Mouse (Mus musculus) urinary bladder, postnatal 36 days (tissue): ENCODE results near the gene Ninj1.
A peak's percentile ranks its signal among the peaks of the same experiment; 100 is the strongest.

Experiments
- DNase-seq, 2 experiments: peaks; one replicate each; pipeline ENCODE4 v3.0.0; 2022; ENCODE audit warnings: low spot score in 2 of 2, mixed read lengths in 1 of 2

Ninj1 gene

DNA sequence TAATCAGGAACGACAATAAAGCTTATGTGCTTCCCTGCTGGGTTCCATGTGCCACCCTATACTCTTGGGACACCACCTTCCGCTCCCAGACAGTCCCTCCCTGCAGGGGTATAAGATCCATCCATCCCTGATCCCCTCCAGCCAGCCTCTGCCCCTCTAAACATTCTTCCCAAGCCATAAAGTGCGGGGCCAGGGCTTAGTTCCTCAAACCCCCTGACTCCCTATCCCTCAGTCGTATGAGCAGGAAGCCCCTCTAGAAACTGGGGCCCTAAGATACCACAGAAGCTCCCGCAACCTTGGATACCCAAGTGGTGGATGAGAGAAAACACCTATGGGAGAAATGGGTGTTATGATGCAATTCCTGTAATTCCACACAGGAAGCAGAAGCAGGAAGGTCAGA, 8.9 kb downstream of the Ninj1 start:
- no peak for DNase-seq

DNA sequence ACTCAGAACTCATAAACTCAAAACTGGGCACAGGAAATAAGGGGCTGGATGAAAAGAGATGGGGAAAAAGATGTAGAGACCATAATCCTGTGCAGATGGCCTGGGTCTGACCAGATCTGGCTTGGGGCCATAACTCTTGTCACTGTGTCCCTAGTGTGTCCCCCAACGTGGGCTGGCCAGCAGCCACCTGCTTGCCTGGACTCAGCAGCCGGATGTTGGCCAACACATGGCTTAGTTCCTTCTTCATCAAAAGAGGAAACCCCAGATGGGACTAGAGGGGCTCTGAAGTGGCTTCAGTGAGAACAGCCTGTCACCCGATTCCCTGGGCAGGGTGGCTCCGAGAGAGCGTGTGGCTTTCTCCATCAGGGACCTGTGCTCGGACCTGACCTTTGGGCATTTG, 9.5 kb downstream of the Ninj1 start:
- no peak for DNase-seq

DNA sequence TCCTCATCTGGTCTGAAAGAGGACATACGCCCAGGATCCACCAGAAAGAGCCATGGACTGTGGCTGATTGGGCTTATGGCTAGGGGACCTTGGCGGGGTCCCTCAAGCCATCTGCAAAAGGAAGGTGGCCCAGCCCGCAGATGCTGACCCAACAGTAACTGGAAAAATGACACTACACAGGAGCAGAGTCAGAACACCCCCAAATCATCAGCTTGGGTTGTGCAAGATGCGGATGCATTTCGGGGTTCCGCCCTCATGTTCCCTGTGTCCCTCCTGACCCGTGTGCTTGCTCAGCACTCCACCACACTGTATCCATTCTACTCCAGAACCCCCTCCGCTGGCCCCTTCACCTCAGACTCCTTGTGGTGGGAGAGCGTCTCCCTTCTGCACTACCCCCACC, 11.4 kb downstream of the Ninj1 start:
- DNase-seq: no peak

DNA sequence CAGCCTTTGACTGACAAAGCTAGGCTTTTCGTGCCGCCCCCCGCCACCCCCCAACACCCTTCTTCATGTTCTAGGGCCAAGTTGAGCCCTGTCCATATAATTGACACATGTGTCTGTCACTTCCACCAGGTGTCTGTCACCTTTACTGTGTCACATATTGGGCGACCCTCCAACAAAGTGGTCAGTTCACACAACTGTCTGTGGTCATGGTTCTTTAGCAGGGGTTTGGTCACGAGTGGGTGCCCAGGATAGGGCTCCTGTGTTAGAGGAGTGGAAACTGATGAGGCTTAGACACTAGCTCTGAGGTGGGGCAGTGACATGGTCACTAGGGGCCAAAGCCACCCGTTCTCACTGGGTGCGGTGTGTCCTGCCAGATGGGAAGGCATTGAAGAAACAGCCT, 12.6 kb downstream of the Ninj1 start:
- no peak for DNase-seq

DNA sequence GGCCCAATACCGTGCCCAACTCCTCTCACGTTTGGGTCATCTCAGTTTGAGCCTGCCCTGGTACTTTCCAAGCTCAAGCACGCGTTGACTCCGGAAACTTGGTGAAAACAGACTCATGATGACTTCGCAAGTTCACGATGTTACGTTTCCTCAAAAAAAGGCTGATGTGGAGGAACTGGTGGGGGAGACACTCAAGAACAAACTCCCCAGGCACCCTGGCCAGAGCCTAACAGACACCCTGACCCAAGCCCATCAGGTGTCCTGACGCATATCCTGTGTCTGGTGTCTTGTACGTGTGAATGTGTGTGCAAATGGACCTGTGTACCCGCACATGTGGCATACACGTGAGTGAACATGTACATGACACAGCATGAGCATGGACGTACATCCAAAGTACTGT, 13.4 kb downstream of the Ninj1 start:
- no peak for DNase-seq

DNA sequence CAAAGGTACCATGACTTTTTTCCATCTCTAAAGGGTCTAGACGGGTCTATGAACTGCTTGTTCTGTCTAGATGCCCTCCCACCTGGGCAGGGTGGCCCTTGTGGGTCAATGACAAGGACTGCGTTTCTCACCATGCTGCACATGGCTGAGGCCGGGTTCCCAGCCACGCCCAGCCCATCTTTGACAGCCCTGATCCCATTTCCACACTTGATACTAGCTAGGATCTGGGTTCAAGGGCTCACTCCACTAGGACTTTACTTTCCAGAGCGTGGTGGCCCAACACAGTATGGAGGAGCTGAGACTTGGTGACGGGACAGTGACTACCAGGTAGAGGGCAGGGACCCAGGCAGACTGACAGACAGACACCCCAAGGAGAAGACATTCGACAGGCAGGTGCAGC, 15.3 kb downstream of the Ninj1 start:
- DNase-seq: no peak

DNA sequence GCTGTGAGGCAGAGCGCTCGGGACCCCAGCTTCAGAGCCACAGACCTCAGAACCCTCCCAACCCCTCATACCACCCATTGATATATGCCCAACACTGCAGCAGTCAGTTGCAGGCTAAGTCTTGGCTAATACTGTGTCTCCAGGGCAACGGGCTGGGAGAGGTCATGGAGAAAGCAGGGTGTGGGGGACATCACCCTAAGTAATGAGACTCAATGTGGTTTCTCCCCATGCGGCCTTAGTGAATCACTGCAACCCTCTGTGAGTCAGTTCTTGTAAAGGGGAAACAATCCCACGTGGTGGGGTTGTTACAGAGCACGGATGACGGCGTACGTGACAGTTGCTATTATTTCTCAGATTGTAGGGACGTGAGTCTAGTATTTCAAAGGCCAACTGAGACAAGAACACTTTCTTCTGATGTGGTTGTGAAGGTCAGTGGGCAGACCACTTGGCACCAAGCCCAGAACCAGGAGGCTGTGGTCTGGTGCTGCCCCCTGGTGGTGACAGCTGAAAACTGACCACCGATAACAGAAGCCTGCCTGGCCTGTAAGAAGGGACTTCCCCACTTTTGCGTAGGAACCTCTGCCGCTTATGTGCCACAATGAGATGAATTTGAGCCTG, 18.2 kb downstream of the Ninj1 start:
- peak; percentile 71 to 81 for DNase-seq

DNA sequence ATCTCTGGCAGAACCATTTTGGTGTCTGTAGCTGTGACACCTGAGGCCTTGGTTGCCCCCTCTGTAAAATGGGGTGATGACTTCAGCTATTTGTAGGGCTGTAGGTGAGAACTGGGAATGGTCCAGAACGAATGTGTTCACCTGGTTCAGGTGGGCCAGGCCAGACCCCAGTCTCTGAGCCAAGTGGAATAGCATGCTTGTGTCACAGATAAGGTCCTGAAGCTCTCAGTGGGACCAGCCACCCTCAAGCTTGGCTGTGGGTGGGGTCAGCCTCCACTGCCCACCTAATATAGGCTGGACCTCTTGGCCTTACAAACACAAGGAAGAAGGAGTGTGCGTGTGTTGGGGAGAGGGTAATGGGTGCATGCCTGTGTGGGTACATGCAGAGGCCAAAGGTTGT, 19.1 kb downstream of the Ninj1 start:
- DNase-seq: no peak

DNA sequence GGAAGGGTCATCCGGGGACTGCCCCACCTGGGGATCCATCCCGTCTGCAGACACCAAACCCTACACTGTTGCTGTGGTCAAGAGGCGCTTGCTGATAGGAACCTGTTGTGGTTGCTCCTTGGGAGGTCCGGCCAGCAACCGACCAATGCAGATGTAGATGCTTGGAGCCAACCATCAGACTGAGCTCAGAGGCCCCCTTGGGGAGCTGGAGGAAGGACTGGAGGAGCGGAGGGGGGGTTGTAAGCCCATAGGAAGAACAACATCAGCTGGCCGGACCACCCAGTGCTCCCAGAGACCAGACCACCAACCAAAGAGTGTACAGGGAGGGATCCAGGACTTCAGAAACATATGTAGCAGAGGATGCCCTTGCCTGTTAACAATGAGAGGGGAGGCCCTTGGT, 22.0 kb downstream of the Ninj1 start:
- no peak for DNase-seq

DNA sequence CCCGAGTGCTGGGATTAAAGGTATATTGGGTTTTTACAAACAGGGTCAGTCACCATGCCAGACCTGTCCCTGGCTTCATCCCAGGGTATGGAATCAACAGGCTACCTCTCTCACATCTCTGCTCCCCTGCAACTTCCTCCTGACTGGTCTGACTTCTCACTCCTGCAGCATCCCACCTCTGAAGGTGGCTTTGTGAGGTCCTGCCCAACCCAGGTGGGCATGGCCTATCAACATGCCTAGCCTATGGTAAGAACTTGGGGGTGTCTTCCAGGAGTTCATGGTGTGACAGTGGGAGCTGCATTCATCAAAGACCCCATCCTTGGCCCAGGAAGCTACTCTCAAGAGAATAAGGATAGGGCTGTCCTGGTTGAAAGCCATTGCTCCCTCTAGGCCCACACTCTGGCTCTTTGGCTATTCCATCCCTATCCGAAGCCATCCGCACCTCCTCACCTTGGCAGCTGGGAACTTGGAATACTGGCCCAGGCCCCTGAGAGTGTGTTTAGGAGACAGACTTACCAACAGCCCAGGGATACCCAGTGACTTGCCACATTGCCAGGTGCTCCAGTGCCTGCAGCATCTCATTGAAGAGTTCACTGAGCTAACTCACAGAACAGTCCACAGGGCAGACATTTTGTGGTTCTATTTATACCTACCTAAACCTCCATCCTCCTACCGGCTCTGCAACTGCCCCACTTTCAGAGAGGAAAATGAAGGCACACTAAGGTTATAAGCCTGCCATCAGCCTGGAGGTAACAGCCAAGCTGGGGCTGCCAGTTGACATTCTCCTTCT, 25.6 kb downstream of the Ninj1 start:
- DNase-seq: no peak

DNA sequence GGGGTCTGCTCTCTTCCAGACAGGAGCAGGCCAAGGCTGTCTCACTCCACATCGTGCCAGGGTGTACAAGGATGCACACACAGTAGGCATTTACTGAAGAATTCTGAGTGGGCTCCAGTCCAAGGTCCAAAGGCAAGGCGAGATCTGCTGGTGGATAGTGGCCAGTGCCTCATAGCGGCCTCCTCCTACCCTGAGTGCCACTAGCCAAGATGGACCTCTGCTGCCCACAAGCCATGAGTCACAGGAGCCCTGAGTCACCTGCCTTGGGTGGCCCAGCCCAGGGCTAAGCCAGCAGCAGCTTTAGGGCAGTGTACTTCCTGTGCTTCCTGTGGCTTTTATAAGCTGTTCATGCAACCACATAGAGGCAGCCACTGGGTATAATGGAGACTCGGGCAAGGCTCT, 26.2 kb downstream of the Ninj1 start:
- DNase-seq: peak; percentile 43 to 71

DNA sequence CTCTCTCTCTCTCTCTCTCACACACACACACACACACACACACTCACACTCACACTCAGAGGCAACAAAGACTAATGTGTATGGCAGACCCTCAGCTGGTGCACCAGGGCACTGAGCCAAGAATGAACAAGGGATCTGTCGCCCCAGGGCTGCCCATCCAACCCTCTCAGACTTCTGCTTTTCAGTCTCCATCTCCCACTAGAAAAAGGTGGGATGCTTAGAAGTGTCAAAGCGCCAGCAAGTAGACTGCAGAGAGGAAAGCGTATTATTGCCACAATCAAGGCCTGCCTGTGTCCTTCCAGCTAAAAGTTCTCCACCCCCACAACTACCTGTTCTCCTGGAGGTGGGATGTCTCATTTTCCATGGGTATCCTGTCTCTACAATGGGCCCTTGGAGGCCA, 27.2 kb downstream of the Ninj1 start:
- no peak for DNase-seq

DNA sequence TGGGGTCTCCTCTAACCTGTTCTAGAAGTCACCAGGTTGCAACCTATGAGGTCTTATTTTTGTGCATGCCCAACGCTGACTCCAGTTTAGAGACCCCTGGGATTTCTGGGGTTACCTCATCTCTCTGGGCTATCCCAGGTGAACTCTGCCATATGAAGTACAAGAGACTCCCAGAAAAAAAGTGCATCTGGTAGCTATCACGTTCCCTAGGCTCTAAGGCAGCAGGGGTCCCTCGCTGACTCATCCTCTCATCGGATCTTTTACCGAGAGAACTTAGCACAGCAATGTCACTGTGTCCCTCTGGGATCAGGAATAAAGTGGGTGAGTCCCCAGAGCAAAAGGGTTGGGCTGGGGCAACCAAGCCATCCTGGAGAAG, 27.8 kb downstream of the Ninj1 start:
- DNase-seq: no peak

DNA sequence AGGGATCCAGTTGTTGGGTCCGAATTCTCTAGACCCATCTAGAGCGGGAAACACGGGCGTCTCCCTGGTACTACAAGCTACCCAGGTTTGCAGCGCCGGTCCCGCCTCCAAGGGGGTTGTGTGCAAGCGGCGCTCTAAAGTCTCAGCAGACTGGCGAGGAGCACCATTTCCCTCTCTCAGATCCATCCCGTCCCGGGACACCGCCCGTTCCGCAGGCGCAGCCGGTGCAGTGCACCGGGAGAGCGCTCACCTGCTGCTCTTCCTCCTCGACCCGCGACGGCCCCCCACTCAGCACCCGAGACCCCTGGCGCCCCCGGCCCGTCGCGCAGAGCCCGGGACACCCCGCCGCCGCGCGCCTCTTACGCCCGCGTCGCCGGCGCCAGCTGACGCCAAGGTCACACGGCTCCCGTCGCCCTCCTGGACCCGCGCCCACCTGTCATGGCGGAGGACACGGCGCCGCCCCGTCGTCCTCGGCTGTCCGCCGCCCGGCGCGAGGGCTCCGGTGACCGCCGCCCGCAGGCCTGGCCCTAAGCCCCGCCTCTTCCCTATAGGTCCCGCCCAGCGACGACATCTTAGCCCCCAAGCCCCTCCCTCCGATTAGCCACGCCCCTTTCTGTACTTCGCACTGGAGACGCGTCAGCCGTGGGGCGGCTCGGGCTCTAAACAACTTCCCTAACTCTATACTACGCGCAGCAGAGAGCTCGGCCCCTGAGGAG, 28.4 kb downstream of the Ninj1 start, which contains the start of gene Card19:
Gene Card19, minus strand, starts transcription at position 534 of the 716 bp plus-strand sequence.
- DNase-seq: peak; percentile 92 to 97

DNA sequence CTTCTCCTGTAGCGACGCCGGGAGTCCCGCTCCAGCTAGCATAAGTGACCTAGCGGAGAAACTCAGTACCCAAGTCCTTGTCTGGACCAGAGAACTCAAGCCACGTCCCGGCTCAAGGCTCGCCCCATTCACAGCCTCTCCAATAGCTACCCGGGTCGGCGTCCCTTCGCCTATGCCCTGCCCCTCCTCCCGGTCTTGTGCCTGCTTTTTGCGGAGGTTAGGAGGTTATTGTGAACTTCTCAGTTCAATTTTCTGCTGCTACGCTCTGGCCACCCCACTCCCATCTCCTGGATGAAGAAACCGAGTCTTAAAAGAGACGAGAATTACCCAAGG, 28.9 kb downstream of the Ninj1 start:
- no peak for DNase-seq

DNA sequence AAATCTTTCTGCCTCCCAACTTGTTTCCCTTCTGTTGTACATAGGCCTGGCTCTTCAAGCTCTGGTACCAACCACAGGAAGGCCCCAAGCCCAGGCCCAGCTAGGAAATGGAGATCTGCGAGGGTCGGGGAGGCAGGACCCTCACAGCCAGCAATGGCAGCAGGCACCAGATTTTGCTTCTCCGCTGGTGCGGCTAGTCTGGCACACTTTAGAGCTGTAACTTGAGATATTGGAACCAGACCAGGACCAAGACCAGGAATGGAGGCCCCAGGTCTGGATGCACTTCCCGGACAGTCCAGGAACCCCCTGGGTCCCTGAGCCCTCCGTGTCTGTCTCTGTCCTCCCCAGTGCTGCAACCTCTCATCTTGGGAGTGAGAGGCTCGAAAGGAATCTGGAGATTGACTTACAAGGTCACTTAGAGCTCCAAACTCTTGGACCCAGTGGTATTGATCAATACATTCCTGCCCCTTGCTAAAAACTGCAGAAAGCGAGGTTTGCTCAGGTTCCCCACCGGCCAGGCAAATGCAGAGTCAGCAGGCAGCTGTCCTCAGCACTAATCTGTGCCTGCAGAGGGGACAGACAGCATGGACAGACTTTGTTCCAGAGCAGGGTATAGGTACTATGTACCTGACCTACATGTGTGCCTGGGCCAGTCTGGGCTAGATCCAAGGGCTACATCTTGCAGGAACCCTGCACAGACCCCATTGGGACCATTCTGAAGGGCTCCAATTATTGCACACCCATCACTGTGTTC, 29.7 kb downstream of the Ninj1 start:
- no peak for DNase-seq

DNA sequence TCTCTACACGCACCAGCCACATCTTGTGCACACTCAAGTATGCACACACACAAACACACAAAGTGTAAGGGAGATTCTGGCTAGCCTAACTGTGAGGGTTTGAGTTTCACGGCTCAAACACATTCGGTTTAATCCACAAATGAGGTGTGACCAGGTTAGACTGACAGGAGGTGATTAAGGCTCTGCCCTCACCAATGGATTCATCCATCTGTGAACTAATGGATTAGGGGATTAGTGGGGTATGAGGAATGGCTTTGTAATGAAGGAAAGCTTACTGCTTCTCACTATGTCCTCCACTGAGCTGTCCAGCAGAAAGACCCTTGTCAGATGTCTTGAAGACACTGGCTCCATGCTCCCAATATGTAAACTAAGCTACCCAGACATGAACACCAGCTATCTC, 31.4 kb downstream of the Ninj1 start:
- DNase-seq: no peak

DNA sequence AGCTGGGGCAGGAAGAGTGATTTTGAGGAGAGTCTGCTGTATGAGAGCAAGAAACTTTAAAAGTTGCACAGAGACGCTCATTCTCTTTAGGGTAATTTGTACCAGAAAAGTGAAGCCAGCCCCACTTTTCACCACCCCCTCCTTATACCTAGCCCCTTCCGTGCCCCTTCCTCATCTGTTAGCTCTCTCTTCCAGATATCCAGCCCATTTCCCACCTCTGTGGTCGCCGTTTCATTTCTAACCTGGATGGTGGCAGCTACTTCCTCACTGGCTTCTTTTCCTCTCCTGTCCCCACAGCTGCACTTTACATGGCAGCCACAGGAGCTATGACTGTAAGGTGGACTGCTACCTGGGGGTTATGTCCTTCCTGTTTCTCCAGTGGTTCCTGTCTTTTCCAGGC, 32.1 kb downstream of the Ninj1 start:
- no peak for DNase-seq

DNA sequence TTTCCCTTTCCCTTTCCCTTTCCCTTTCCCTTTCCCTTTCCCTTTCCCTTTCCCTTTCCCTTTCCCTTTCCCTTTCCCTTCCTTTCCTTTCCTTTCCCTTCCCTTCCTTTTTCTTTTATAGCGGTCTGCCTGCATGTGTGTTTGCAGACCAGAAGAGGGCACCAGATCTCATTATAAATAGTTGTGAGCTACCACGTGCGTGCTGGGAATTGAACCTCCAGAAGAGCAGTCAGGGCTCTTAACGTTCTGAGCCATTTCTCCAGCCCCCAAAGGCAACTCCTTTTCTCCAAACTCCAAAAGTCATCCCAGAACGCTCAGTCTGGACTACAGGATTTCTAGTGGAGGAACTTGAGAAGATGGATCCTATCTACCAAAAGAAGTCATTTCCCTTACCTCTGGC, 33.6 kb downstream of the Ninj1 start:
- DNase-seq: no peak

DNA sequence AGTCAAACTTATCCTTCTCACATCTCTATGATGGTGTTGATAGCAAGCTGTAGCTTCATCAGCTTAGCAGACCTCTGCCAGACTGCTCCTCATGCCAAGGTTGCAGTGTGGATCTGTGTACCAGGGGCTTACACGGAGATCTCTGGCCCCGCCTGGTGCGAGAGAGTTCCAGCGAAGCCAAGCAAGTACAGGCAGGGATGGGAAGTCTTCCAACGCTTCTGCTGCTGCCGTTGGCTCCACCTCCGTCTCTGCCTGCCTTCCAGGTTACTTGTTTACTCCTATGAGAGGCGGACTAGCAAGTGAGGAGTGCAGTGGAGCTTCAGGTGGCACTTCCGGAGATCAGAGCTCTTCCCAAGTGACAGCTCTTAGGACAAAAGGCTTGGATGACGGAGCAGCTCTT, 37.0 kb downstream of the Ninj1 start:
- DNase-seq: no peak

DNA sequence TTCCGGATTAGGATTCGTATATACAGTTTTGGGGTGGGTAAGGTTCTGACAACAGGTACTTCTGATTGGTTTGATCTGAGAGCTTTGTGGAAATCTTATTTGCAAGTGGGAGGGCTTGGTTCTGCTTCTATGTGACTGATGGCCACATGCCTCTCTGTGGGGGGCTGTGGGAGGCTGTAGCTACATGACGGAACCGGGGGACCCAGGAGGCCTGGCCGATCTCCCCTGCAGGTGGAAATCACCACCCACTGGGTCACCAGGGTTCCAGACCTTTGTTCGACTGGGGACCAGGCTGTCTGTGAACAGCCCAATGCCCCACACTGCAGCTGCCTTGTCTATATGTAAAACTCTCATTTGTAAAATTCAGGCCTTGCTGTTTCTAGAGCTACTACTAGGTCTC, 37.4 kb downstream of the Ninj1 start:
- no peak for DNase-seq

DNA sequence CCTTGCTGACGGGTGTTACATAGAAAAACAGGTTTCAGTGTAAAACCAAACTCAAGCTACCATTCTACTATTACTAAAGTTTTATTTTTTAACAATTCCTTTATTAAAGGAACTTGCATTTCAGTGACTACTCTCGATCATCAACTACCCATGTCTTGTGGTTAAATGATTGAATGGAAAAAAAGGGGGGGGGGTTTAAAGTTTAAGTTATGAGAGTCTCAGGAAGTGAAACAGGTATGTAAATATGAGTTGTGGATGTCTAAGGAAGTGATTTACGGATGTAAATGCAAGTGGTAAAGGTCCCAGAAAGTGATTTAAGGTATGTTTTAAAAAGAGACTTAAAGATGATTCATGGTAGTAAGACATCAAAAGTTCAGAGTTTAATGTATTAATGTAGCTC, 37.9 kb downstream of the Ninj1 start:
- DNase-seq: no peak
